Mouse (Mus musculus) yolk sac, embryonic 10.5 days (tissue): Measurements from ENCODE around the gene Ankrd10.
"Not testable (repeated sequence)": the region's sequence is repeated elsewhere in the genome, so short reads cannot be mapped to it uniquely, and the experiment has no call there.

Source experiments
- DNase-seq: peaks from one replicate; pipeline ENCODE4 v3.0.0-alpha.2; 2017; ENCODE audit warnings: low spot score

Gene Ankrd10

DNA sequence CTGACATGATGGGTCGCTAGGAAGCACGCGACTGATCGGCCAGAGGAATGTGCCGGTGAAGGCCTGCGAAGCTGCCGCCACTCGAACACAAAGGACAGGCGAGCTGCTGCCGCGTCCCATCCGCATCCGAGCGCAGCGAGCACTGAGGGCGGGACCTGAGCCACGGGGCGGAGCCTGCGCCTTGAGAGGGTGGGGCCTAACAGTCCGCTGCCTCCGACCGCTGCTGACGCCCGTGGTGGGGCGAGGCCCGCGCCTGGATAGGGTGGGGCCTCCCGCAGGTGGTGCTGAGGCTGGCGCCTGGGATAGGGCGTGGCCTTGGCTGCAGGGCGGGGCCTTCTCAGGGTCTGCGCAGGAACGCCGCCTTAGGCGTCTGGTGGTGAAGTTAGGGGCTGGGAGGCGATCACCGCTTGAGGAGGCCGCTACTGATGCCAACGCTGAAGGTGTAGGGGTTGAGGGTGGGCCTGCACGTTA is at the start of gene Ankrd10:
Gene Ankrd10 (minus strand): TSS at position 147 of the 471 bp plus-strand sequence.
- peak; percentile 97 for DNase-seq

GRCm38 (mm10) chr8:11684558-11684957 is 49.0 kb upstream of the Ankrd10 start:
- no peak for DNase-seq

DNA sequence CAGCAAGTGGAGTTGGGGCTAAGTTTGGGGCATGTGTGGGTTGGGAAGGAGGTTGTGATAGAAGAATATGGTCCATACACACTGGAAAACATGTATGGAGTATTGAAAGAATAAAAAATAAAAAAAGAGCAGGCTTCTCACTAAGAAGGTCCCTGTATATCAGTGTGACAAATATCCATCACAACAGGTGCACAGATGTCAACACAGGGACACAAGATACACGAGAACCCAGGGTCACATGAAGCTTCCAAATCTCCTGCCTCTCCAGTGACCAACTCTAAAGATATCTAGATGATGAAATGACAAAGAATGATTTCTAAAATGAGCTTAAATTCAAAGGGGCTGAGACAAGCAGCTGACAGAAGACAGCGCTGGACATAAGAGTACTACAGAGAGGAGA is 32.8 kb upstream of the Ankrd10 start:
- no peak for DNase-seq

DNA sequence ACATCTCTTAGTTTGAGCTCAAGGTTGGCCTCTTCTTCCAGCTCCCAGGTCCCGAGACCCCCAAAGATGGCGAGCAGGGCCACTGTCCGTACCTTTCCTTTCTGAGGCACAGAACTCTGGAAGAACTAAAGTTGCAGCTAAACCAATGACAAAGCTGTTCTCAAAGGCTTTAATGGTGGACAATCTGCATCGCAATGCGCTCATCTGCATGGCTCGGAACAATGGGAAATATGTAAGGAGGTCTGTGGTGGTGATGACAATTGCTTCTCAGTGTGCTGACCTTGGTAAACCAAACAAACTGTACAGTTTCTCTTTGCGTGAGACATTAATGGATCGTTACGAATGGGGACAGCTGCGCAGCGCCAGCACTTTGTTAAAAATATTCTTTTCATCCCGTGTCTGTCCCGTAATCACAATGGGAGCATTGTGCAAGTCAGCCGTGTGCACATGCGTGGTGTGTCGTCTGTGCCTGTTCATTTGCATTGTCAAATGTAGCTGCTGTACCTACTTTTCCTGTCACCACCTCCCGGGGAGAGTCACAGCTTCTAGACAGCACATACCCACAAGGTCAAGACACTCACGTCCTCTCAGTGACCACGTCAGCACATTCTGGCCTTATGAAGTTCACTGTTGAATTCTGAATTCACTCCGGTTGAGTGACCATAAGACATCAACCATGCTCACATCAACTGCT is 30.6 kb upstream of the Ankrd10 start:
- DNase-seq = not testable (repeated sequence)

GRCm38 (mm10) chr8:11661969-11662368 is 26.4 kb upstream of the Ankrd10 start:
- no peak for DNase-seq

GRCm38 (mm10) chr8:11650021-11650420 is 14.5 kb upstream of the Ankrd10 start:
- DNase-seq = no peak

GRCm38 (mm10) chr8:11643123-11643522 is 7.6 kb upstream of the Ankrd10 start:
- DNase-seq = no peak

GRCm38 (mm10) chr8:11640606-11641005 is 5.0 kb upstream of the Ankrd10 start:
- no peak for DNase-seq

- DNase-seq = no peak
Measured at GRCm38 (mm10) chr8:11637531-11637930, 2.0 kb upstream of the Ankrd10 start.

GRCm38 (mm10) chr8:11636324-11637057 is 934 bp upstream of the Ankrd10 start:
- DNase-seq = peak; percentile 92

DNA sequence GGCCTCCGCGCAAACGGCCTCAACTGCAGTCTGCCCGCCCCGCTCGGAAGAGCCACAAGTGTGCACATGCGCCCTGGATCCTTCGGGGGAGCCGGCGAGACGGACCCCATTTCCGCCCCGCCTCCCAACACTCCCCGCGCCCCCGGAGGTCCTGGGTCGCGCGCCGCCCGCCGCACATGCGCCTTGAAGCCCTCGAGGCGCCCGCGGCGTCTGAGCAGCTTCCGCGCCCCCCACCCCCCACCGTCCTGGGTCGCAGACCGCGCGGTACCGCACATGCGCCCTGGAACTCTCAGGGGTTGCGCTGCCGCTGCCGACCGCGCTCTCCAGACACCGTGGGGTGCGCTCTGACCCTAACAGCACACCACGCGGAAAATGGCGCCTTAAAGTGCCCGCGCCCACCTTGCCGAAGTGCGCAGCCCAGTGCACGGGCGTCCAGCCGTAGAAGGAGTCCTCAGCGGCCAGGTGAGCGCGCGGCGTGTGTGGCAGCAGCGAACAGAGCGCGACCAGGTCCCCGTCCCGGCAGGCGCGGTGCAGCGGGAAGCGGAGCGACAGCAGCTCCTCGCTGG is 462 bp downstream of the Ankrd10 start:
- DNase-seq = peak; percentile 91

GRCm38 (mm10) chr8:11634331-11635011 is 1.1 kb downstream of the Ankrd10 start:
- no peak for DNase-seq

GRCm38 (mm10) chr8:11633414-11633813 is 2.1 kb downstream of the Ankrd10 start:
- DNase-seq = no peak

GRCm38 (mm10) chr8:11632406-11632805 is 3.2 kb downstream of the Ankrd10 start:
- no peak for DNase-seq

GRCm38 (mm10) chr8:11629206-11629605 is 6.4 kb downstream of the Ankrd10 start:
- DNase-seq = no peak

DNA sequence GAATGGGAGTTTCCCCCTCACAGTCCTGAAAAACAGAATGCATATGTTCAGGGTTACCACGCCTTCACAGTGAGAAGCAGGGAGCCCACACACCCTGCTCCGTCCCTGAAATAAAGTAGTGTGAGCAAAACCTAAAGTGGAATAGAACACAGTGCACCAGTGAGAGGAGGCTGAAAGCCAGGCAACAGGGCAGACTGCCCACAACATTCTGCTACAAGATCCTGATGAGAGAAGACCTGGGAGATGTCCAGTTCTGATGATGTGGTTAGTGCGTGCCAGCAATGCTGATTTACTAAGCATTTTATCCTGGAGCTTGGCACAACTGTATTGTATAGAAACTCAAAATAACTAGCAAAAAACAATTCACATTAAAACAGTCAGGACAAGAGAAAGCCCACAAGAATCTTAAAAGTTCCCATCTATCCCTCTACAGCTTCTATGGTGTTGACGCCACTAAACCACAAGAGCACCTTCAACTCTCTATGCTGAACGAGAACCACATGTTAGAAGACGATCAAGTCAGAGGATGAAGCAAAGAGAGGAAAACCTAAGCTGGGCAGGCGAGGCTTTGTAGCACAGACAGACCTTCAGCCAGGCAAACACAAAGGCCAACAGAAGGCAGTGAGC is 6.9 kb downstream of the Ankrd10 start:
- no peak for DNase-seq

GRCm38 (mm10) chr8:11627717-11628116 is 7.8 kb downstream of the Ankrd10 start:
- DNase-seq = no peak

DNA sequence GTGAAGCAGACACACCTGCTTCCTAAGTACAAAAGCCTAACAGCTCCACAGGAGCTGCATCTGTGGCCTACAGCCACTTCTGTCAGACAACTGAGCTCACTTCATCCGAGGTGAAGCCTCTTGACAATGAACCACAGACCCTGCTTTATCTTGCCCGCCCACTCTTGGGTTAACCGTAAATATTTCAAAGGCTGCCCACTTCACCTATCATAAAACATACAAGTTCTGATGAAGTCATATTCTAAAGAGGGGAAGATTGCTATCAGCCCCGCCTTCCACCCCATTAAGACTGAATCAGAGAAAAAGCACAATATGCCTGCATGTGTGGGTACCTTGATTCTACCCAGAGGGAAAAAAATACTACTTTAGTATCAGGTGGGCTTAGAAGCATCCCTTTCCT is 10.5 kb downstream of the Ankrd10 start:
- no peak for DNase-seq

DNA sequence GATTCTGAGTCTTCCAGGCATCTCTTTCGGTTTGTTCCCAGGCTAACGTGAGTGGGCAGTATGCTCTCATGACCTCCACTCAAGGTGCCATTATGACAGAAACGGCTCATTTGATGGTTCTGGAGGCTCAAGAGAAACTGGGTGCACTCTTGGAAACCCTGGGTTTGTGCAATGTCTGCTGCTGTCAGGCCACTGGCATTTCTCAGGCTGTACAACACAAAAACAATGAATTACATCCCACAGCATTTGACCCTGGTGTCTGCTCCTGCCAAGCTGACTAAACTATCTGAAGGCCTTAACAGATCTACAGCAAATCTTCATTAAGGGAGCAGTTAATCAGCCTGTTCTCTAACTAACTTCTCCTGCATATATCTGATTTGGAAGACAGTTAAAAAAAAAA is 16.5 kb downstream of the Ankrd10 start:
- DNase-seq = no peak

- DNase-seq = no peak
Measured at GRCm38 (mm10) chr8:11618063-11618462, 17.5 kb downstream of the Ankrd10 start.

DNA sequence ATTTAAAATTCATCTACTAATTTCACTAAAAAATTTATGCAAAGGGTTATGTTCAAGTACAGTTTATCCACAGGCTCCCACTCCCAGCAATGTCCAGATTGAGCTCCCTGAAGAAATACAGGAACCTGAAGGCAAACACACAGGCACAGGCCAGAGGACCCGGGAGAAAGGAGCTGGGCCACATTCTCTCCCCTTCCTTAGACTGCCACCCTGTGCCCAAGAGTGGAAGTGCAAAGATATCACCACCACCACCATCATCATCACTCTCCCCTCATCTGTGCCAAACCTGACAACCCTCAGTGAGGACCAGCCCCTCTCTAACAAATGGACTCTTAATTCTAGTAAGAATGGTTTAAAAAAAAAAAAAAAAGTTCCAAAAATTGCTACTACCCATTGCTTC is 19.3 kb downstream of the Ankrd10 start:
- no peak for DNase-seq
